Mouse (Mus musculus) kidney, embryonic 15.5 days (tissue): Measurements from ENCODE around the gene Tmtc2. TPM values are rescaled to one million over a fixed set of nuclear protein-coding genes. Genes with fewer than 3 reads are reported as not detected.

Source experiments
- ATAC-seq: fragments of 200-750 bp; cut with Nextera tagmentation; replicated peaks from 2 replicates; pipeline ENCODE4 v1.8.0; 2017; ENCODE audit warnings: moderate TSS enrichment; ENCODE audit not compliant: low FRiP score
- H3K27ac ChIP-seq: fragments of 300-500 bp; sonication (generic); 2 replicates; pipeline ENCODE4 v1.5.1; 2015; ENCODE audit warnings: mild to moderate bottlenecking, inconsistent platforms
- H3K27me3 ChIP-seq: fragments of 300-500 bp; sonication (generic); 2 replicates; pipeline ENCODE4 v1.6.1; 2015; ENCODE audit warnings: inconsistent platforms
- H3K36me3 ChIP-seq: fragments of 300-500 bp; sonication (generic); 2 replicates; pipeline ENCODE4 v1.6.1; 2015; ENCODE audit warnings: inconsistent platforms
- H3K4me1 ChIP-seq: fragments of 300-500 bp; sonication (generic); 2 replicates; pipeline ENCODE4 v1.6.1; 2015; ENCODE audit warnings: inconsistent platforms
- H3K4me2 ChIP-seq: fragments of 300-500 bp; sonication (generic); 2 replicates; pipeline ENCODE4 v1.6.1; 2015; ENCODE audit warnings: moderate library complexity, mild to moderate bottlenecking, inconsistent platforms
- H3K4me3 ChIP-seq: fragments of 300-500 bp; sonication (generic); replicated peaks from 2 replicates; pipeline ENCODE4 v1.5.1; 2015; ENCODE audit warnings: mild to moderate bottlenecking, inconsistent platforms
- H3K9ac ChIP-seq: fragments of 300-500 bp; sonication (generic); 2 replicates; pipeline ENCODE4 v1.6.1; 2015; ENCODE audit warnings: mild to moderate bottlenecking, inconsistent platforms
- H3K9me3 ChIP-seq: fragments of 300-500 bp; sonication (generic); replicated peaks from 2 replicates; pipeline ENCODE4 v1.6.1; 2016; ENCODE audit warnings: inconsistent platforms
- WGBS: fragments of 180-500 bp; shearing (Covaris S2); methylation state at CpG from one replicate; pipeline ENCODE4 v1.1.7; 2015; ENCODE audit warnings: mixed read lengths; 5-methylcytosine and 5-hydroxymethylcytosine counted together
- polyA plus RNA-seq: library from polyadenylated mRNA; unstranded; fragments of >200 nt; fragmentation: Nextera tagmentation; extraction: Ambion mirVana; gene quantifications from 2 replicates; pipeline ENCODE4 v1.2.1, GENCODE M21; 2015

The Tmtc2 gene
- polyA plus RNA-seq, 1 experiment from 2014 or later = 10.8 TPM

DNA sequence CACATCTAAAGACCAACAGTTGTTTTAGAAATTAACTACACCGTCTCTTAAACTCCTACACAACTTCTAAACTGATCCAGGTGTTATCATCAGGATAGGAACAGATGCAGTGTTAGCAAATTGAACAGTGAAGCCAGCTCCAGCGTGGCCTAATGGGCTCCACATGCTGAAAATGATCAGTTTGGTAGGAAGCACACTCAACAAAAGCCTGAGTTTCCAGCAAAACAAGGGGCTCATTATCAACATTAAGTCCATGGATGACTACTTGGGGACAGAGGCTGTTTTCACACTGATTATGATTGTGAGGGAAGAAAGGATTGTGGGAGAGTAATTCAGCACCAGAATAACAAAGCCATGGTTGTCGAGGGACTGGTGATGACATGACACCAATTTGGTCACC is 143.4 kb downstream of the Tmtc2 start:
- H3K36me3 ChIP-seq = no peaks in the 10 kb centered on the region
- H3K9me3 ChIP-seq = no peaks in the 10 kb centered on the region
- H3K4me3 ChIP-seq = no peak overlapping the region
- H3K27me3 ChIP-seq = no peaks in the 10 kb centered on the region
- no peak overlapping the region for H3K27ac ChIP-seq
- H3K4me1 ChIP-seq = peaks cover 11% of the 10 kb centered on the region; the same call in 1 of the 2 replicates
- 43% methylated on average over 3 of the region's 3 CpGs for WGBS
- no peak for ATAC-seq
- no peak overlapping the region for H3K9ac ChIP-seq
- H3K4me2 ChIP-seq = no peak overlapping the region

DNA sequence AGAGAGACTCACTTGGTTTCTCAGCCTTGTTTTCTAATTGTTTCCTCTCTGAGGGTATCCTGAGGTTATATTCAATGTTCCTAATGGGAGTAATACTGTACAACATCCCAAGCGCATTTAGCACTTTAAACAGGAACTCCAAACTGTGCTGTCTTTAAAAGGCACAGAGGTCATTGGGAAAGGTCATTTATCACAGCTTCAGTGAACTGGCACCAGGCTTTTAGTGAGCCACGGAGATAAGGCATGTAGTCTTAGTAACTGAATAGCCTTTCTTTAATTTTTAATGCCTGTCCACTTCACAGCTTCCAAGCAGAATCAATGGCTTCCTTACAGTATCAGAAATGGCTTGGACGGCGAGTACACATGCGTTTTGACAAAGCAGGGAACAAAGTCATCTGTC is 144.0 kb downstream of the Tmtc2 start:
- ATAC-seq = peak; percentile 75; the same call in 1 of the 2 replicates
- 27% methylated on average over 5 of the region's 5 CpGs for WGBS
- no peak overlapping the region for H3K4me2 ChIP-seq

DNA sequence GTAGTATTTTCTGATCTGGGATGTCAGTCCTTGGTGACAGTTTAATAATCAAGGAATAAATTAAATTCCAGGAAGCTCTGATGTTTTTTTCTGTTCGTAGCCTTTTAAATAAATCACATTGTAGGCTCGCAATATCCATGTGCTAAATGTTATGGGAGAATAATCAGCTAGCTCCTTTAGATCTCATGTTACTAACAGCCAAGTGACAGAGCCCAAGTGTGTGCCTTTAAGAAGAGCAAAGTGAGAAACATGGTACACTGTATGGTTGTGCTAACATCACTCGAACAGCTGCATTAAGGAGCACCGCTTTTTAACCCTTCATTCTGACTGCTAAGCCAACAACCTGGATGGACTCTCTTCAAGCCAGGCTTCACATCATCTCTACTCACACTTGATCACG is 146.2 kb downstream of the Tmtc2 start:
- H3K4me3 ChIP-seq = no peak overlapping the region
- no peak overlapping the region for H3K4me2 ChIP-seq
- peak; percentile 66 for ATAC-seq
- peaks cover 11% of the 10 kb centered on the region; the same call in 1 of the 2 replicates for H3K4me1 ChIP-seq
- no peaks in the 10 kb centered on the region for H3K36me3 ChIP-seq
- no peak overlapping the region for H3K9ac ChIP-seq
- WGBS = 31% methylated on average over 5 of the region's 5 CpGs
- H3K9me3 ChIP-seq = no peaks in the 10 kb centered on the region
- H3K27ac ChIP-seq = no peak overlapping the region
- no peaks in the 10 kb centered on the region for H3K27me3 ChIP-seq

More for the DNA sequence above, 144.0 kb downstream of the Tmtc2 start:
- Histone ChIP-seq H3K4me1 (peaks cover 11% of the 10 kb centered on the region; the same call in 1 of the 2 replicates), H3K27ac (no peak overlapping the region), H3K4me3 (no peak overlapping the region), H3K9me3 (no peaks in the 10 kb centered on the region), H3K9ac (no peak overlapping the region), H3K36me3 (no peaks in the 10 kb centered on the region), H3K27me3 (no peaks in the 10 kb centered on the region)

DNA sequence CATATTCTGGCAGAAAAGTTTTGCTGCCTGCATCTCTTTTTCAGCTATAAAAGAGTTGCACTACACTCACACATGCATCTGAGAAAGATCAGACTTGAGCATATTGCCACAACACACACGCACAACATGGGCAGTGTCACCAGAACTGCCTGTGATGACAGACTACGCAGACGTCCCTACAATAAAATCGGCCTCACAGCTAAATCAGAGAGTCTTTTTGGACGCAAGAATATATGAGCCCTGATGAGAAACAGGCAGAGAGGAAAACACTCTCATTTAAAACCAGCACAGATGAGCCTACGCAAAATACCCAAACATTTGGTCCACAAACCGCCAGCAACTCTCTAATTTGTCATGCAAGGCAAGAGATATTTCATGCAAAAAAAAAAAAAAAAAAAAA is 146.6 kb downstream of the Tmtc2 start:
- ATAC-seq = no peak
- no peaks in the 10 kb centered on the region for H3K9me3 ChIP-seq
- no peaks in the 10 kb centered on the region for H3K27me3 ChIP-seq
- H3K4me3 ChIP-seq = no peak overlapping the region
- H3K9ac ChIP-seq = no peak overlapping the region
- H3K27ac ChIP-seq = no peak overlapping the region
- 45% methylated on average over 7 of the region's 7 CpGs for WGBS
- H3K4me2 ChIP-seq = 0 out of 2 replicates have a peak overlapping the region, but pooled peaks have one; percentile 2
- peaks cover 11% of the 10 kb centered on the region; the same call in 1 of the 2 replicates for H3K4me1 ChIP-seq
- H3K36me3 ChIP-seq = no peaks in the 10 kb centered on the region

DNA sequence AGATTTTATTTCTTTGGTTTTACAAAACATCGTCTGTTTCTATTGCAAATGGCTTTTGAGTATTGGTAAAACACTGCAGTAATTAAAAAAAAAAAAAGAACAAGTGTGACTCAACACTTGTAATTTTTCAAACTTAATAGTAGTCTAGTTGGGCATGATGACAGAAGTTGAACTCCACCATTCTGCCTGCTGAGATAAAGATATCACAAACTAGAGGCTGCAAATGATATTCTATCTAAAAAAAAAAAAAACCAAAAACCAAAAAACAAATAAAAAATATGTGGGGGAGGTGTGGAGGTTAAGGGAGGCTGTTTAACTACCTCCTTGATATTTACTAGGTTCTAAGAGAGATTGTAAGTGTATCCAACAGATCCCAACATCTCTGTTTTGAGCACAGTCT is 149.2 kb downstream of the Tmtc2 start:
- H3K9me3 ChIP-seq = no peaks in the 10 kb centered on the region
- H3K27me3 ChIP-seq = no peaks in the 10 kb centered on the region
- peaks cover 4% of the 10 kb centered on the region; the same call in 1 of the 2 replicates for H3K4me1 ChIP-seq
- whole genome bisulfite sequencing = 92% methylated on average over 1 of the region's 1 CpGs
- no peak overlapping the region for H3K4me2 ChIP-seq
- H3K36me3 ChIP-seq = 0 out of 2 replicates have a peak, but pooled peaks cover 4% of the 10 kb centered on the region
- no peak for ATAC-seq
- no peak overlapping the region for H3K4me3 ChIP-seq
- no peak overlapping the region for H3K27ac ChIP-seq
- no peak overlapping the region for H3K9ac ChIP-seq

DNA sequence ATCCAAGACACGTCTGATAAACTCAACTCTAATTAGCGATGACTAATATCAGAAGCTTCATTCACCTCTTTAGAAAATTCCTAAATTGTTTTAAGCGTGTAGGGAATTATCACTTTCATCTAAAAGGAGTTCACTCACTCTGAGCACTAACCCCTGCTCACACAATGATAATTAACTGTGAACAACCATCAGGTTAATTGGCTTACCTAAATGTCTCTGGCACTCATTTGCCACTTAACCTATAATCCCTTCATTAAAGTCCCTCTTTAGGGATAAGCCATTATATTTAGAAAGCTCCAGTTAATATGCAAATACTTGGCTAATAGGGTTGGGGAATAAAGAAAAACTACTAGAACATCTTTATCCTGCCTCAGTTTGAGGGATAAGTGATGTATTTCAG is 151.1 kb downstream of the Tmtc2 start:
- H3K4me1 ChIP-seq = peaks cover 2% of the 10 kb centered on the region; the same call in 1 of the 2 replicates
- no peaks in the 10 kb centered on the region for H3K27me3 ChIP-seq
- H3K9me3 ChIP-seq = no peaks in the 10 kb centered on the region
- H3K27ac ChIP-seq = no peak overlapping the region
- H3K9ac ChIP-seq = no peak overlapping the region
- ATAC-seq = no peak
- H3K4me2 ChIP-seq = no peak overlapping the region
- 0 out of 2 replicates have a peak, but pooled peaks cover 4% of the 10 kb centered on the region for H3K36me3 ChIP-seq
- 85% methylated on average over 3 of the region's 3 CpGs for WGBS
- H3K4me3 ChIP-seq = no peak overlapping the region

DNA sequence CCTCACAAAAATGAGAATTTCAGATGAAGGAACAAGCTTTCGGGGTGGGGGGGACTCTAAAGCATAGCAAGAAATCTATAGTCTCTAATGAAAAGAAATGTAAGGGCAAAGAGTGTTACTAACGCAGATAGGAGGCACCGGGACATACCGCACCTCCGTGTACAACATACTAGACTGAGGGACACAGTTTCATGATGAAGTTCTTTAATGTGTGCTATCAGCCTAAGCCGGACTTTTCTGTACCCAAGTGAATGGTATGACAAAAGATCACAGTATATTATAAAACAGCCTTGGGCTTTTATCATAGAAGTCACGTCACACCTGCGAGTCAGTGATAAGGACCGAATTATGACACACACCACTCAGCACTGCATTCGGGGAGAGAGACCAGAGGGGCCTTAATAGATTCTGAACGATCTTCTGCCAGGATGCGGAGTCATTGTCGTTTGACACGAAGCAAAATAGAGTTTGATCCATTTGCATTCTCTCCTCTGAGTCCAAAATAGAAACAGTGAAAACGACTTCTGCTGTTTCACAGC is 156.3 kb downstream of the Tmtc2 start:
- 82% methylated on average over 15 of the region's 15 CpGs for WGBS
- Histone ChIP-seq H3K9me3 (no peaks in the 10 kb centered on the region), H3K27ac (no peak overlapping the region), H3K27me3 (no peaks in the 10 kb centered on the region), H3K4me1 (no peaks in the 10 kb centered on the region), H3K4me2 (no peak overlapping the region), H3K36me3 (0 out of 2 replicates have a peak, but pooled peaks cover 10% of the 10 kb centered on the region), H3K4me3 (no peak overlapping the region), H3K9ac (no peak overlapping the region)
- ATAC-seq = 0 out of 2 replicates have a peak, but pooled peaks have one; percentile 43

DNA sequence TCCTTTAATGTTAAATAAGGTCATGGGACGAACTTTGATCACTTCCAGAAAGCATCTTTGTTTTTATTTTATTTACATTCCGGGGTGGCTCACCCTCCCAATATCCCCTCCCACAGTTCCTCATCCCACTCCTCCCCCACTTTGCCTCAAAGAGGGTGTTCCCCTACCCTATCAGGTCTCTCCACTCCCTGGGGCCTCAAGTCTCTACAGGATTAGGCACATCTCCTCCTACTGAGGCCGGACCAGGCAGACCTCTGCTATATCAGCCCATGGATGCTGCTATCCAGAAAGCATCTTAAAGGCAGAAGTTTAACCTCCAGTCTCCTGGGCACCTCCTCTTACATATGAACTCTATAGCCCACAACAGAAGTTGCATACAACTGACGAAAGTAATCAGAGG is 157.7 kb downstream of the Tmtc2 start:
- WGBS = 79% methylated on average over 4 of the region's 4 CpGs
- no peaks in the 10 kb centered on the region for H3K9me3 ChIP-seq
- no peaks in the 10 kb centered on the region for H3K27me3 ChIP-seq
- peak; percentile 83; the same call in 1 of the 2 replicates for ATAC-seq
- H3K36me3 ChIP-seq = 0 out of 2 replicates have a peak, but pooled peaks cover 16% of the 10 kb centered on the region
- H3K4me3 ChIP-seq = no peak overlapping the region
- no peak overlapping the region for H3K4me2 ChIP-seq
- H3K4me1 ChIP-seq = no peaks in the 10 kb centered on the region
- H3K27ac ChIP-seq = no peak overlapping the region
- H3K9ac ChIP-seq = no peak overlapping the region

DNA sequence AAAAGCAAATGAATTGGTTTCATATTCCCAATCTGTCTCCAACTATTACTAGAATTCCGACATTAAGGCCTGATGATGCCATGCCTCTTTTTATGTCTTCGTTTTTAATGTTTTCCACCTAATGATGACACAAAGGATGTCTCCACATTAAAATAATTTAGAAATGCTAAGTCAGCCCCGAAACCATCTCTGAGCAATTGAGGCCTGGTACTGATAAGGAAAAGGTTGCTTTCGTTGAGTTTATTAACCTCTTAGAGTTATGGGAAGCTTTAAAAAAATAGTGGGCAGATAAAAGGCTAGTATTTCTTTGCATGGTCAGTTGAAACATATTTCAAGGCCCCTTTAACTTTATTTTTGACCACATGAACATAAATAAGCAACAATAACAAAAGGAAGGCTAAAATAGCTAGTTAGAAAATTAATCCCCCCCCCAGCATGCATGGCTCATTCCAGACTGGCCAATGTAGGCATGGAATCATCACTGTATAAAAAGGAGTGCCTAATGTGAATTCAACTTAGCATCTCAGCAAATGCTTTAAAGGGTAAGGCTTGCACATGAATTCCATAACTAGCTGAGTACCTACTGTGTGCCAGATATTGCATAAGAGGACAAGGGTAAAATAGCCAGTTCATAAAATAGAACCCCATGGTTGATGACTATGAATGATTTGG is 168.3 kb downstream of the Tmtc2 start:
- no peak for ATAC-seq
- Histone ChIP-seq H3K9me3 (no peaks in the 10 kb centered on the region), H3K9ac (no peak overlapping the region), H3K36me3 (no peaks in the 10 kb centered on the region), H3K27ac (no peak overlapping the region), H3K4me1 (no peaks in the 10 kb centered on the region), H3K4me3 (no peak overlapping the region), H3K27me3 (no peaks in the 10 kb centered on the region), H3K4me2 (no peak overlapping the region)
- WGBS = 87% methylated on average over 4 of the region's 4 CpGs

DNA sequence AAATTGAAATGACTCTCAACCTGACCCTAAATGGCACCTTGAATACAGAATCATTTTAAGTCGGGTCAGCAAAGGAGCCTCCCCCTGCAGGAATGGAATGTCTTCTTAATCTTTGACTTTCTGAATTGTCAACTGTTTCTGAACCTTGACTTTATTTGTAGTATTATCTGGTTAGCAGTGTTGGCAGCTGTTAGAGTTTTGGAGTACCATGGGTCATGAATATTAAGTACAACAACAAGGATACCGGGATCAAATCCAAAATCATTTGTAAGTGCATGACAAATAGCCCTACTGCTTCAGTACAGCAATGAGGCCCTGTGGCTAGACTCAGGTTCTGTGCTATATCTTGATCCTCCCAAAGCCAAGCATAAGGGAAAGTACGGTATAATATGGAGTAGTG is 170.3 kb downstream of the Tmtc2 start:
- no peak overlapping the region for H3K9ac ChIP-seq
- H3K27ac ChIP-seq = no peak overlapping the region
- ATAC-seq = no peak
- WGBS = 82% methylated on average over 3 of the region's 3 CpGs
- H3K36me3 ChIP-seq = no peaks in the 10 kb centered on the region
- no peak overlapping the region for H3K4me2 ChIP-seq
- no peaks in the 10 kb centered on the region for H3K9me3 ChIP-seq
- H3K4me1 ChIP-seq = no peaks in the 10 kb centered on the region
- no peak overlapping the region for H3K4me3 ChIP-seq
- H3K27me3 ChIP-seq = no peaks in the 10 kb centered on the region

DNA sequence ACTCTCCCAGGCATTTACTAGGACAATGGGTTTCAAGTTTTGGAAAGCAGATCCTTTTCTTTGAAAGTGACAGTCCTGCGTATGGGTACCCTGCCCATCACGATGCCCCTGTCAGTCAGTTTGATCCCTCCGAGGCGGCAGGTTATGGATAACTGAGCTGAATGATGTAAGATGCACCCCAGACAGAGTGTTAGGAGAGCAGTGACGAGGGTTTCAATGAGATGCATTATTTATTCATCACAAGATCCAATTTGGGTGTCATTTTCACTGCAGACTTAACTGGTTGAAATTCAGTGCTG is 171.8 kb downstream of the Tmtc2 start:
- Histone ChIP-seq H3K4me3 (no peak overlapping the region), H3K4me1 (no peaks in the 10 kb centered on the region), H3K27me3 (no peaks in the 10 kb centered on the region), H3K27ac (no peak overlapping the region), H3K9ac (no peak overlapping the region), H3K36me3 (no peaks in the 10 kb centered on the region), H3K4me2 (no peak overlapping the region), H3K9me3 (no peaks in the 10 kb centered on the region)
- 86% methylated on average over 5 of the region's 5 CpGs for WGBS
- no peak for ATAC-seq

DNA sequence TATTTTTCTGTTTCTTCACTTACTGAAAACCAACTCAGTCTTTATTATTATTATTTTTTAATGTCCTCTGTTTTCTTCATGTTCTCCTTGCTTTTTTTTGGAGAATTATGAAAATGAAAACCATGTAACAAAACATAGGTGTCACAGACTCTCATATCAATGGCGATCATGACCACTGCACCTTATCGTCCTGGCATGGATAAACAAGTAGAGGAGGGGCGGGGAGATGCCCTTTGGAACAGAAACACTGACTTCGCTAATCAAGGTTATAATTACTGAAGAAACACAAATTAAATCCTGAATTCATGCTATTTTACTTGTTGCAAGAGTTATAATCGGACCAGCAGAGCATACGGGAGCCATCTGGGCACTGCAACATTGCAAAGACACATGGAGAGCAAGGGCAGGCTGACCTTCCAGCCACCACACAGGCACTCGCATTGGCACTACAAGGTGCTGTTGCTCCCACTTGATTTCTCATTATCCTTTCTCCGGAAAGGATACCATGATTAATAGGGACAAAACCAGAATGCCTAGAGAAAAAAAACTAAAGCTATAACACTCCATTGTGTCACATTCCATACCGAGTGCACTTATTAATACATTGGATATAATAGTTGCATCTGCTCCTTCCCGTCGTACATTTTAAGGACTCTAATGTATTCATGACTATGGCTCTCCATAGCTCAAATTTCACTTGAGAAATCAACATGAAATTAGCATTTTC is 172.3 kb downstream of the Tmtc2 start:
- 88% methylated on average over 11 of the region's 11 CpGs for WGBS
- H3K4me1 ChIP-seq = no peaks in the 10 kb centered on the region
- H3K27ac ChIP-seq = no peak overlapping the region
- ATAC-seq = no peak
- H3K36me3 ChIP-seq = no peaks in the 10 kb centered on the region
- H3K4me2 ChIP-seq = no peak overlapping the region
- H3K4me3 ChIP-seq = no peak overlapping the region
- no peaks in the 10 kb centered on the region for H3K27me3 ChIP-seq
- H3K9me3 ChIP-seq = no peaks in the 10 kb centered on the region
- H3K9ac ChIP-seq = no peak overlapping the region
